In genomic region chr13:41002001-41002400, GRCm38 (mm10) we compare ENCODE assay signal across 10 mouse cellular contexts. TPM values are rescaled to one million over a fixed set of nuclear protein-coding genes. Genes with fewer than 3 reads are reported as not detected.
DNase-seq lines count a peak whose midpoint lies in the region; ATAC-seq lines count a peak whose summit lies in the region.
"Had no signal": no experiment of that assay in that cellular context is flagged by ENCODE, and none has a peak within 500 bp of the region (broad histone marks: within the 10 kb centered on the region; RNA-seq: fewer than 3 reads in every experiment).

No protein-coding gene starts in this region.

- no peaks in the 10 kb centered on the region for H3K27me3 ChIP-seq in heart, embryonic 15.5 days
- H3K27me3 ChIP-seq in intestine, embryonic 14.5 days (replicated peaks; ENCODE audit: control insufficient read depth, insufficient read depth, low read length), result no peaks in the 10 kb centered on the region
- no peaks in the 10 kb centered on the region for H3K27me3 ChIP-seq in midbrain, embryonic 15.5 days (replicated peaks)
- H3K27me3 ChIP-seq: Patski had no signal

- no peak for ATAC-seq in heart, embryonic 15.5 days (replicated peaks; ENCODE audit: insufficient number of reproducible peaks, insufficient read depth, low FRiP score, low read depth)
- no peak for ATAC-seq in intestine, embryonic 14.5 days (replicated peaks; ENCODE audit: low FRiP score, low TSS enrichment, low read depth)
- no peak for ATAC-seq in midbrain, embryonic 15.5 days (replicated peaks)
- ATAC-seq: Patski had no signal

- WGBS in heart, embryonic 15.5 days, result 79% methylated on average over 5 of the region's 5 CpGs
- WGBS in intestine, embryonic 14.5 days, result 83% methylated on average over 5 of the region's 5 CpGs
- WGBS in midbrain, embryonic 15.5 days, result 90% methylated on average over 5 of the region's 5 CpGs

- H3K4me3 ChIP-seq in heart, embryonic 15.5 days, result peak overlapping the region; percentile 100
- H3K4me3 ChIP-seq in brown adipose tissue, adult 24 weeks (ENCODE audit: insufficient read depth, low read depth, low read length), result peak overlapping the region; percentile 52
- H3K4me3 ChIP-seq in intestine, embryonic 14.5 days (ENCODE audit: low read depth, low read length), result peak overlapping the region; percentile 99
- H3K4me3 ChIP-seq in midbrain, embryonic 15.5 days, result peak overlapping the region; percentile 91

- H3K36me3 ChIP-seq in heart, embryonic 15.5 days, result peaks cover 25% of the 10 kb centered on the region
- H3K36me3 ChIP-seq in intestine, embryonic 14.5 days (ENCODE audit: control insufficient read depth, insufficient read depth, low read length), result peaks cover 26% of the 10 kb centered on the region
- H3K36me3 ChIP-seq in midbrain, embryonic 15.5 days (replicated peaks), result peaks cover 13% of the 10 kb centered on the region; the same call in 1 of the 2 replicates

- DNase-seq in heart, adult 11 months, result no peak
- DNase-seq in intestine, embryonic 14.5 days (ENCODE audit: low spot score), result no peak
- no peak for DNase-seq in gastrocnemius, postnatal 4 days (ENCODE audit: low spot score in 2 of 2)
- no peak for DNase-seq in embryo, embryonic 10.5 days (ENCODE audit: low spot score)
- no peak for DNase-seq in spleen, postnatal 14 days (ENCODE audit: low spot score in 2 of 2)
- DNase-seq: lung, postnatal 4 days had no signal

- H3K4me1 ChIP-seq in heart, embryonic 15.5 days (replicated peaks), result peaks cover 11% of the 10 kb centered on the region
- peaks cover 7% of the 10 kb centered on the region; the same call in 1 of the 2 replicates for H3K4me1 ChIP-seq in brown adipose tissue, adult 24 weeks (ENCODE audit: control insufficient read depth, insufficient read depth, insufficient read length, low read length)
- peaks cover 7% of the 10 kb centered on the region for H3K4me1 ChIP-seq in intestine, embryonic 14.5 days (replicated peaks; ENCODE audit: control insufficient read depth, insufficient read depth, low read length)
- H3K4me1 ChIP-seq in midbrain, embryonic 15.5 days, result peaks cover 19% of the 10 kb centered on the region

- H3K27ac ChIP-seq in heart, embryonic 15.5 days, result no peak overlapping the region
- H3K27ac ChIP-seq in brown adipose tissue, adult 24 weeks (replicated peaks; ENCODE audit: low read depth, low read length), result peak overlapping the region; percentile 45; the same call in 1 of the 2 replicates
- H3K27ac ChIP-seq in intestine, embryonic 14.5 days (ENCODE audit: low read depth), result no peak overlapping the region
- no peak overlapping the region for H3K27ac ChIP-seq in midbrain, embryonic 15.5 days

- H3K9ac ChIP-seq in heart, embryonic 15.5 days, result no peak overlapping the region
- peak overlapping the region; percentile 84; the same call in 1 of the 2 replicates for H3K9ac ChIP-seq in intestine, embryonic 14.5 days (ENCODE audit: low read length)
- H3K9ac ChIP-seq in midbrain, embryonic 15.5 days, result no peak overlapping the region

- no peaks in the 10 kb centered on the region for H3K9me3 ChIP-seq in heart, embryonic 15.5 days (replicated peaks)
- H3K9me3 ChIP-seq in intestine, embryonic 14.5 days (ENCODE audit: control insufficient read depth, low read length), result no peaks in the 10 kb centered on the region
- no peaks in the 10 kb centered on the region for H3K9me3 ChIP-seq in midbrain, embryonic 15.5 days

- peak overlapping the region; percentile 92 for H3K4me2 ChIP-seq in heart, embryonic 15.5 days
- H3K4me2 ChIP-seq in intestine, embryonic 14.5 days (ENCODE audit: low read length), result peak overlapping the region; percentile 93
- peak overlapping the region; percentile 94 for H3K4me2 ChIP-seq in midbrain, embryonic 15.5 days

RNA-seq across cellular contexts. Expression of gene Pak1ip1, which starts 1.2 kb away (rescaled TPM):
- polyA plus RNA-seq in heart, embryonic 15.5 days (2015; fragmentation: Nextera tagmentation; extraction: Ambion mirVana), result 47.5 and 49.6 TPM in 2 replicates
- polyA plus RNA-seq in brown adipose tissue, adult 24 weeks (2012; ENCODE audit: insufficient read depth, insufficient read length, missing spikeins), result 53.0 and 58.3 TPM in 2 replicates
- 72.2 and 73.7 TPM in 2 replicates for polyA plus RNA-seq in intestine, embryonic 14.5 days (2014; fragmentation: Nextera tagmentation; extraction: Ambion mirVana)
- 56.2 and 61.4 TPM in 2 replicates for polyA plus RNA-seq in midbrain, embryonic 15.5 days (2015; fragmentation: Nextera tagmentation; extraction: Ambion mirVana)
- 10 to 100 TPM; 32.0 to 33.7 TPM for total RNA-seq in gastrocnemius, postnatal 4 days (2021)

RNA-seq across cellular contexts. Expression of gene Tmem14c, which starts 14.1 kb away (rescaled TPM):
- polyA plus RNA-seq in heart, embryonic 15.5 days (2015; fragmentation: Nextera tagmentation; extraction: Ambion mirVana), result 206 TPM in 2 replicates
- 595 and 651 TPM in 2 replicates for polyA plus RNA-seq in brown adipose tissue, adult 24 weeks (2012; ENCODE audit: insufficient read depth, insufficient read length, missing spikeins)
- 225 and 246 TPM in 2 replicates for polyA plus RNA-seq in intestine, embryonic 14.5 days (2014; fragmentation: Nextera tagmentation; extraction: Ambion mirVana)
- polyA plus RNA-seq in midbrain, embryonic 15.5 days (2015; fragmentation: Nextera tagmentation; extraction: Ambion mirVana), result 107 and 110 TPM in 2 replicates
- total RNA-seq in gastrocnemius, postnatal 4 days (2021), result 10 to 100 TPM; 79.9 to 85.1 TPM
